Mouse (Mus musculus) kidney, postnatal 36 days (tissue): ENCODE results near the gene Bgn.
A peak's percentile ranks its signal among the peaks of the same experiment; 100 is the strongest.

Experiments
- DNase-seq, 2 experiments: peaks; one replicate each; pipeline ENCODE4 v3.0.0; 2021 to 2022; ENCODE audit warnings: mixed read lengths in 2 of 2

Gene Bgn

GRCm38 (mm10) chrX:73483484-73483810 is at the start of gene Bgn:
Gene Bgn, plus strand, starts transcription at chrX:73483602.
- peak in 1 of 2 experiments; percentile 41 for DNase-seq

GRCm38 (mm10) chrX:73435252-73435651 is 48.1 kb upstream of the Bgn start, which contains the start of gene Trex2:
Gene Trex2, minus strand, starts transcription at chrX:73435344.
- no peak for DNase-seq

GRCm38 (mm10) chrX:73441428-73441827 is 42.0 kb upstream of the Bgn start:
- DNase-seq, result no peak

GRCm38 (mm10) chrX:73451949-73452348 is 31.5 kb upstream of the Bgn start:
- peak; percentile 51 to 85 for DNase-seq

GRCm38 (mm10) chrX:73458877-73459392 is 24.5 kb upstream of the Bgn start, which contains the start of gene Haus7:
Gene Haus7, minus strand, starts transcription at chrX:73459044.
- DNase-seq, result peak; percentile 91 to 94

GRCm38 (mm10) chrX:73460792-73461191 is 22.6 kb upstream of the Bgn start:
- no peak for DNase-seq

- DNase-seq, result peak; percentile 27 to 38
These were observed 17.8 kb upstream of the Bgn start for GRCm38 (mm10) chrX:73465483-73466186.

GRCm38 (mm10) chrX:73467446-73468241 is 15.8 kb upstream of the Bgn start:
- peak in 1 of 2 experiments; percentile 26 for DNase-seq

- DNase-seq, result peak in 1 of 2 experiments; percentile 64
These were observed 15.1 kb upstream of the Bgn start for GRCm38 (mm10) chrX:73468330-73468729.

- no peak for DNase-seq
These were observed 14.7 kb upstream of the Bgn start for GRCm38 (mm10) chrX:73468752-73469151.

- no peak for DNase-seq
These were observed 11.6 kb upstream of the Bgn start for GRCm38 (mm10) chrX:73471764-73472163.

- DNase-seq, result no peak
These were observed 8.8 kb upstream of the Bgn start for GRCm38 (mm10) chrX:73474340-73475165.

- DNase-seq, result no peak
These were observed 7.6 kb upstream of the Bgn start for GRCm38 (mm10) chrX:73475658-73476256.

- DNase-seq, result peak; percentile 70 to 76
These were observed 6.8 kb upstream of the Bgn start for GRCm38 (mm10) chrX:73476621-73477020.

- no peak for DNase-seq
These were observed 5.9 kb upstream of the Bgn start for GRCm38 (mm10) chrX:73477500-73477899.

- DNase-seq, result no peak
These were observed 3.7 kb upstream of the Bgn start for GRCm38 (mm10) chrX:73479656-73480055.

- DNase-seq, result peak; percentile 23 to 60
These were observed 3.1 kb upstream of the Bgn start for GRCm38 (mm10) chrX:73480334-73480733.

GRCm38 (mm10) chrX:73482643-73483483 is 539 bp upstream of the Bgn start:
- no peak for DNase-seq

- peak in 1 of 2 experiments; percentile 30 for DNase-seq
These were observed 674 bp downstream of the Bgn start for GRCm38 (mm10) chrX:73484076-73484475.

- DNase-seq, result no peak
These were observed 1.5 kb downstream of the Bgn start for GRCm38 (mm10) chrX:73484870-73485269.

GRCm38 (mm10) chrX:73486920-73487319 is 3.5 kb downstream of the Bgn start:
- DNase-seq, result no peak
